Mouse (Mus musculus) thymus, adult 2 months (tissue): ENCODE results near the gene Il23a.

ENCODE experiments used
- CTCF ChIP-seq: fragments of 200-500 bp; IDR thresholded peaks from 2 replicates; pipeline ENCODE4 v1.5.1; 2012; ENCODE audit warnings: mild to moderate bottlenecking, control low read depth, low read length, moderate library complexity, borderline replicate concordance; ENCODE audit not compliant: control insufficient read depth, poor library complexity, insufficient read depth; ENCODE audit errors: extremely low read depth
- POLR2A ChIP-seq: fragments of 200-500 bp; IDR thresholded peaks from 2 replicates; pipeline ENCODE4 v1.6.1; 2012; ENCODE audit warnings: mild to moderate bottlenecking, low read length, control low read depth, moderate library complexity; ENCODE audit not compliant: control insufficient read depth, poor library complexity, insufficient read depth; ENCODE audit errors: extremely low read depth

GRCm38 (mm10) chr10:128280943-128281342, 17.6 kb downstream of the Il23a start:
- no peak for TF ChIP-seq CTCF
- no peak for TF ChIP-seq POLR2A
